In the genomic region with DNA sequence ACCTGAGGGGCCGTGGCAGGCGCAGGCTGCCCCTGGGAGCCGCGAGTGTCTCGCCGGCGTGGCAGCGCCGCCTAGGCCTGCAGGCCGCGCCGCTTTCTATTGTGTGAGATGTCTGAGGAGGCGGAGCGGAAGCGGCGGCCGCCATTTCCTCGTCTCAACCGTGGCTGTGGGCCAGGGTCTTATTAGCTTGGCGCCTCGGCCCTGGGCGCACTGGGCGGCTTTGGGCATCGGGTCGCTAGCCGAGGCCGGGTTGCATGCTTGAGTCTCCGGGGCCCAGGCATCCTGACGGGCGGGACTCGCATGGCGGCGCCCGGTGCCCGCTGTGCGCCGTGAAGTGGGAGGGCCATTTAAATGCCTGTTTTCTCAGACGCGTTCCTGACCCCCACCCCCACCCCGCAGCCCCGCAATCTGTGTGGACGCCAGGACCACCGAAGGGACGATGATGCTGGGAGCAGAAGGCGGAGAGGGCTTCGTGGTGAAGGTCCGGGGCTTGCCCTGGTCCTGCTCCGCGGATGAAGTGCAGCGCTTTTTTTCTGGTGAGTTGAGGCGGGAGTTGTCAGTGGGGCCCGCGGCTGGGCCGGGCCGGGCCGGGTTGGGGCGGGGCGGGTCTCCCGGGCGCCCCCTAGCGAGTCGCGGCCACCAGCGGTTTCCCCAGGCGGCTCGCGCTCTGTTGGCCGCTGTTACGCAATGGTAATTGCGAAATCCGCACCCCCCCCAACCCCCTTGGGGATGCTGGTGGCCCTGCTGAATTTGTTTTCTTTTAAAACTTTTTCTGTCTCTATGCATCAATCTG, we compare ENCODE assay signal across 8 mouse cellular contexts. TPM values are rescaled to one million over a fixed set of nuclear protein-coding genes. Genes with fewer than 3 reads are reported as not detected.
DNase-seq lines count a peak whose midpoint lies in the region; ATAC-seq and TF ChIP-seq lines count a peak whose summit lies in the region.

No protein-coding gene starts in this region.

- H3K36me3 ChIP-seq in embryonic facial prominence, embryonic 14.5 days (ENCODE audit: control insufficient read depth, insufficient read depth, low read length), result peaks cover 37% of the 10 kb centered on the region
- peaks cover 37% of the 10 kb centered on the region for H3K36me3 ChIP-seq in limb, embryonic 14.5 days (ENCODE audit: control insufficient read depth, insufficient read depth, low read length)
- peaks cover 7% of the 10 kb centered on the region; the same call in 1 of the 2 replicates for H3K36me3 ChIP-seq in midbrain, embryonic 16.5 days (ENCODE audit: control insufficient read depth, insufficient read depth, low read length)
- H3K36me3 ChIP-seq in spleen, adult 2 months (ENCODE audit: control insufficient read depth, insufficient read depth, low read length), result peaks cover 20% of the 10 kb centered on the region

- TF ChIP-seq POLR2A in bone marrow, adult 2 months (IDR thresholded peaks at IDR 0.05; ENCODE audit: borderline replicate concordance, control insufficient read depth, low read depth, low read length), result peak; percentile 56; the same call in 1 of the 2 replicates
- no peak for TF ChIP-seq POLR2A in limb, embryonic 14.5 days (IDR thresholded peaks at IDR 0.05; ENCODE audit: borderline replicate concordance, extremely low read depth, insufficient read depth, insufficient read length)
- TF ChIP-seq POLR2A in spleen, adult 2 months (IDR thresholded peaks at IDR 0.05; ENCODE audit: low read depth, low read length), result no peak

- peak overlapping the region; percentile 100 for H3K4me3 ChIP-seq in bone marrow, adult 2 months (replicated peaks; ENCODE audit: control insufficient read depth, low read depth, low read length)
- H3K4me3 ChIP-seq in embryonic facial prominence, embryonic 14.5 days (ENCODE audit: low read depth, low read length), result peak overlapping the region; percentile 99
- peak overlapping the region; percentile 63 for H3K4me3 ChIP-seq in limb, embryonic 14.5 days (replicated peaks; ENCODE audit: low read length)
- peak overlapping the region; percentile 95 for H3K4me3 ChIP-seq in midbrain, embryonic 16.5 days (ENCODE audit: low read depth, low read length)
- H3K4me3 ChIP-seq in spleen, adult 2 months (ENCODE audit: extremely low read depth, insufficient read depth, insufficient read length), result peak overlapping the region; percentile 86

- H3K9ac ChIP-seq in embryonic facial prominence, embryonic 14.5 days (ENCODE audit: low read depth, low read length), result peak overlapping the region; percentile 99
- H3K9ac ChIP-seq in limb, embryonic 14.5 days (ENCODE audit: low read depth, low read length, severe bottlenecking), result peak overlapping the region; percentile 97
- peak overlapping the region; percentile 99 for H3K9ac ChIP-seq in midbrain, embryonic 16.5 days (ENCODE audit: low read depth, low read length)

- H3K4me2 ChIP-seq in embryonic facial prominence, embryonic 14.5 days (ENCODE audit: low read depth, low read length), result peak overlapping the region; percentile 80
- peak overlapping the region; percentile 86 for H3K4me2 ChIP-seq in limb, embryonic 14.5 days (replicated peaks; ENCODE audit: low read depth, low read length, severe bottlenecking)
- H3K4me2 ChIP-seq in midbrain, embryonic 16.5 days (ENCODE audit: low read length), result peak overlapping the region; percentile 91

- WGBS in bone marrow, adult 2 months, result under 1% methylated on average over 70 of the region's 71 CpGs
- under 1% methylated on average over 52 of the region's 71 CpGs for WGBS in embryonic facial prominence, embryonic 14.5 days
- under 1% methylated on average over 65 of the region's 71 CpGs for WGBS in limb, embryonic 14.5 days
- under 1% methylated on average over 64 of the region's 71 CpGs for WGBS in midbrain, embryonic 16.5 days
- WGBS in spleen, adult 2 months, result under 1% methylated on average over 70 of the region's 71 CpGs

- TF ChIP-seq CTCF in bone marrow, adult 2 months (IDR thresholded peaks at IDR 0.05; ENCODE audit: control insufficient read depth, insufficient read depth, low read length), result peak; percentile 53
- peak; percentile 56 for TF ChIP-seq CTCF in spleen, adult 2 months (IDR thresholded peaks at IDR 0.05; ENCODE audit: extremely low read depth, insufficient read depth, insufficient read length, insufficient replicate concordance)

- H3K9me3 ChIP-seq in embryonic facial prominence, embryonic 14.5 days (ENCODE audit: control insufficient read depth, low read length), result no peaks in the 10 kb centered on the region
- H3K9me3 ChIP-seq in limb, embryonic 14.5 days (ENCODE audit: control insufficient read depth, low read length), result no peaks in the 10 kb centered on the region
- no peaks in the 10 kb centered on the region for H3K9me3 ChIP-seq in midbrain, embryonic 16.5 days (replicated peaks; ENCODE audit: control insufficient read depth, low read length, poor library complexity, severe bottlenecking)

- H3K27me3 ChIP-seq in embryonic facial prominence, embryonic 14.5 days (replicated peaks; ENCODE audit: control insufficient read depth, insufficient read depth, low read length), result no peaks in the 10 kb centered on the region
- no peaks in the 10 kb centered on the region for H3K27me3 ChIP-seq in limb, embryonic 14.5 days (ENCODE audit: control insufficient read depth, insufficient read depth, low read length)
- H3K27me3 ChIP-seq in midbrain, embryonic 16.5 days (ENCODE audit: control insufficient read depth, insufficient read depth, low read depth, low read length), result no peaks in the 10 kb centered on the region
- no peaks in the 10 kb centered on the region for H3K27me3 ChIP-seq in spleen, adult 2 months (ENCODE audit: control insufficient read depth, insufficient read depth, low read length)

- H3K27ac ChIP-seq in bone marrow, adult 2 months (ENCODE audit: control insufficient read depth, insufficient read depth, low read depth, low read length, poor library complexity), result peak overlapping the region; percentile 100
- H3K27ac ChIP-seq in embryonic facial prominence, embryonic 14.5 days (replicated peaks; ENCODE audit: low read depth, low read length), result peak overlapping the region; percentile 100
- peak overlapping the region; percentile 99 for H3K27ac ChIP-seq in limb, embryonic 14.5 days (replicated peaks; ENCODE audit: low read depth, low read length)
- peak overlapping the region; percentile 99 for H3K27ac ChIP-seq in midbrain, embryonic 16.5 days (ENCODE audit: low read length)
- peak overlapping the region; percentile 99 for H3K27ac ChIP-seq in spleen, adult 2 months (ENCODE audit: insufficient read depth, low read length)

- H3K4me1 ChIP-seq in bone marrow, adult 2 months (ENCODE audit: control insufficient read depth, insufficient read depth, low read length), result peaks cover 1% of the 10 kb centered on the region; the same call in 1 of the 2 replicates
- peaks cover 21% of the 10 kb centered on the region for H3K4me1 ChIP-seq in embryonic facial prominence, embryonic 14.5 days (ENCODE audit: control insufficient read depth, insufficient read depth, low read length)
- H3K4me1 ChIP-seq in limb, embryonic 14.5 days (ENCODE audit: control insufficient read depth, insufficient read depth, low read length), result peaks cover 20% of the 10 kb centered on the region
- H3K4me1 ChIP-seq in midbrain, embryonic 16.5 days (ENCODE audit: control insufficient read depth, insufficient read depth, low read length), result peaks cover 22% of the 10 kb centered on the region
- H3K4me1 ChIP-seq in spleen, adult 2 months (ENCODE audit: control insufficient read depth, insufficient read depth, insufficient read length), result peaks cover 12% of the 10 kb centered on the region

- peak; percentile 79 for ATAC-seq in embryonic facial prominence, embryonic 14.5 days (ENCODE audit: low read depth)
- ATAC-seq in limb, embryonic 14.5 days (ENCODE audit: low FRiP score, low read depth), result peak; percentile 76
- ATAC-seq in midbrain, embryonic 16.5 days, result peak; percentile 82

- DNase-seq in 3T3-L1 (ENCODE audit: low read depth, low spot score), result peak; percentile 80
- DNase-seq in embryonic facial prominence, embryonic 14.5 days (ENCODE audit: low spot score), result peak; percentile 84
- DNase-seq in heart, adult 8-10 months (ENCODE audit: low spot score), result peak; percentile 87
- DNase-seq in kidney, adult 9 months, result peak; percentile 86
- peak; percentile 84 for DNase-seq in limb, embryonic 14.5 days (ENCODE audit: low spot score)
- peak; percentile 76 to 81 for DNase-seq in spleen, adult 2 months (ENCODE audit: low read depth in 1 of 2, low spot score in 2 of 2)

RNA-seq across cellular contexts. Expression of a gene that starts 1.3 kb away (rescaled TPM):
- polyA plus RNA-seq in bone marrow, adult 2 months (2011; ENCODE audit: insufficient read depth, insufficient read length, low replicate concordance, missing spikeins), result 245 and 271 TPM in 2 replicates
- polyA plus RNA-seq in embryonic facial prominence, embryonic 14.5 days (2014; fragmentation: Nextera tagmentation; extraction: Ambion mirVana), result 386 and 420 TPM in 2 replicates
- 100 to 1,000 TPM in 2 of 4 experiments, 10 to 100 TPM in 2; 90.8 to 111 (median 97.3) TPM for total RNA-seq in heart, adult 8-10 months (2022)
- polyA plus RNA-seq in limb, embryonic 14.5 days (2012; rRNA removed), result 769 and 778 TPM in 2 replicates
- polyA plus RNA-seq in limb, embryonic 14.5 days (2014; fragmentation: Nextera tagmentation; extraction: Ambion mirVana), result 453 and 466 TPM in 2 replicates
- 456 and 531 TPM in 2 replicates for polyA plus RNA-seq in midbrain, embryonic 16.5 days (2015; fragmentation: Nextera tagmentation; extraction: Ambion mirVana)
- 33.6 and 43.8 TPM in 2 replicates for polyA plus RNA-seq in spleen, adult 2 months (2012; rRNA removed)

RNA-seq across cellular contexts. Expression of a gene that starts 23.8 kb away (rescaled TPM):
- not detected in 2 replicates for polyA plus RNA-seq in bone marrow, adult 2 months (2011; ENCODE audit: insufficient read depth, insufficient read length, low replicate concordance, missing spikeins)
- polyA plus RNA-seq in embryonic facial prominence, embryonic 14.5 days (2014; fragmentation: Nextera tagmentation; extraction: Ambion mirVana), result 0.35 TPM in 1 of 2 replicates, not detected in the other
- total RNA-seq in heart, adult 8-10 months (2022), result not detected
- 0.16 TPM in 1 of 2 replicates, not detected in the other for polyA plus RNA-seq in limb, embryonic 14.5 days (2012; rRNA removed)
- polyA plus RNA-seq in limb, embryonic 14.5 days (2014; fragmentation: Nextera tagmentation; extraction: Ambion mirVana), result 0.47 TPM in 1 of 2 replicates, not detected in the other
- 1.3 and 1.7 TPM in 2 replicates for polyA plus RNA-seq in midbrain, embryonic 16.5 days (2015; fragmentation: Nextera tagmentation; extraction: Ambion mirVana)
- not detected in 2 replicates for polyA plus RNA-seq in spleen, adult 2 months (2012; rRNA removed)

RNA-seq across cellular contexts. Expression of a gene that starts 52.6 kb away (rescaled TPM):
- polyA plus RNA-seq in bone marrow, adult 2 months (2011; ENCODE audit: insufficient read depth, insufficient read length, low replicate concordance, missing spikeins), result 160 and 195 TPM in 2 replicates
- polyA plus RNA-seq in embryonic facial prominence, embryonic 14.5 days (2014; fragmentation: Nextera tagmentation; extraction: Ambion mirVana), result 258 and 271 TPM in 2 replicates
- 100 to 1,000 TPM; 331 to 378 (median 360) TPM for total RNA-seq in heart, adult 8-10 months (2022)
- 150 and 208 TPM in 2 replicates for polyA plus RNA-seq in limb, embryonic 14.5 days (2012; rRNA removed)
- 232 and 244 TPM in 2 replicates for polyA plus RNA-seq in limb, embryonic 14.5 days (2014; fragmentation: Nextera tagmentation; extraction: Ambion mirVana)
- 294 and 304 TPM in 2 replicates for polyA plus RNA-seq in midbrain, embryonic 16.5 days (2015; fragmentation: Nextera tagmentation; extraction: Ambion mirVana)
- 23.2 and 23.5 TPM in 2 replicates for polyA plus RNA-seq in spleen, adult 2 months (2012; rRNA removed)

RNA-seq across cellular contexts. Expression of a gene that starts 52.8 kb away (rescaled TPM):
- 7.7 and 12.5 TPM in 2 replicates for polyA plus RNA-seq in bone marrow, adult 2 months (2011; ENCODE audit: insufficient read depth, insufficient read length, low replicate concordance, missing spikeins)
- polyA plus RNA-seq in embryonic facial prominence, embryonic 14.5 days (2014; fragmentation: Nextera tagmentation; extraction: Ambion mirVana), result 22.2 and 23.1 TPM in 2 replicates
- total RNA-seq in heart, adult 8-10 months (2022), result 10 to 100 TPM; 27.5 to 34.9 (median 30.2) TPM
- polyA plus RNA-seq in limb, embryonic 14.5 days (2012; rRNA removed), result 16.5 and 20.3 TPM in 2 replicates
- polyA plus RNA-seq in limb, embryonic 14.5 days (2014; fragmentation: Nextera tagmentation; extraction: Ambion mirVana), result 24.9 and 26.9 TPM in 2 replicates
- polyA plus RNA-seq in midbrain, embryonic 16.5 days (2015; fragmentation: Nextera tagmentation; extraction: Ambion mirVana), result 30.6 and 31.5 TPM in 2 replicates
- 9.6 and 13.0 TPM in 2 replicates for polyA plus RNA-seq in spleen, adult 2 months (2012; rRNA removed)

Comparison
In these comparisons a context has a peak if more than half of its experiments do, and no peak if none do; other contexts are left out.
1. Peak in every context shown above with its lines: DNase-seq, ATAC-seq, H3K4me3 ChIP-seq and H3K27ac ChIP-seq.